Mouse (Mus musculus) bone marrow macrophage, adult 2 months (primary cell): ENCODE measurements around the gene Tceanc2.

Experiments
- CTCF ChIP-seq: IDR thresholded peaks from 2 replicates; pipeline ENCODE4 v1.5.1; 2012; ENCODE audit warnings: low read depth, mild to moderate bottlenecking, low read length, moderate library complexity
- POLR2A ChIP-seq: IDR thresholded peaks from 2 replicates; pipeline ENCODE4 v1.6.1; 2012; ENCODE audit warnings: mild to moderate bottlenecking, low read depth, low read length, borderline replicate concordance

DNA sequence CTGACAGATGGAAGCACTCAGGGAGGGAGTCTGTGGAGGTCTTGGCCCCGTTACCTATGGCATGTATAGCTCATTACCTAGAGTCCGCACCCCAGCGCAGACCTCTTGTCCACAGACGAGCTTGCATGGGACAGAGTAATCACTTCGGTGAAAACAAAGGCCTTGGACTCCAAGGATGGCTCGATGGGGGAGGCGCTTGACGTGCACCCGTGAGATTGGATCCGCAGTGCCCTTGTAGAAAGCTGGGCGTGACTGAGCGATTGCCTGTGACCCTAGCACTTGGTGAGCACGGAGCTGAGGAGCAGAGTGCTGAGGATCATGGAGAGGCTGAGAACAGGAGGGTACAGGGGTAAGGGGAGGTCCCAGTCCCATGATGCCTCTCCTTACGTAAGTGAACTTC, 87.2 kb downstream of the Tceanc2 start:
- TF ChIP-seq POLR2A = no peak
- no peak for TF ChIP-seq CTCF
